8 mouse cellular contexts compared by ENCODE assay signal in genomic region chr1:192791897-192792361, GRCm38 (mm10). TPM values are rescaled to one million over a fixed set of nuclear protein-coding genes. Genes with fewer than 3 reads are reported as not detected.
DNase-seq lines count a peak whose midpoint lies in the region; ATAC-seq and TF ChIP-seq lines count a peak whose summit lies in the region.
"Had no signal": no experiment of that assay in that cellular context is flagged by ENCODE, and none has a peak within 500 bp of the region (broad histone marks: within the 10 kb centered on the region; RNA-seq: fewer than 3 reads in every experiment).

No protein-coding gene starts in this region.

- peak; percentile 63 for ATAC-seq in kidney, embryonic 16.5 days (ENCODE audit: low FRiP score, low TSS enrichment)
- ATAC-seq in forebrain, postnatal 0 days, result peak; percentile 50; the same call in 1 of the 2 replicates
- no peak for ATAC-seq in stomach, embryonic 16.5 days (ENCODE audit: insufficient read depth, low FRiP score)

- H3K4me1 ChIP-seq in kidney, embryonic 16.5 days (ENCODE audit: insufficient read depth, low read length), result peaks cover 24% of the 10 kb centered on the region
- 0 out of 2 replicates have a peak, but pooled peaks cover 7% of the 10 kb centered on the region for H3K4me1 ChIP-seq in forebrain, postnatal 0 days (ENCODE audit: insufficient read depth)
- peaks cover 24% of the 10 kb centered on the region for H3K4me1 ChIP-seq in stomach, embryonic 16.5 days (ENCODE audit: control insufficient read depth, insufficient read depth, low read length)

- H3K9me3 ChIP-seq in kidney, embryonic 16.5 days (ENCODE audit: low read length), result 0 out of 2 replicates have a peak, but pooled peaks cover 4% of the 10 kb centered on the region
- H3K9me3 ChIP-seq in forebrain, postnatal 0 days (ENCODE audit: low read length), result no peaks in the 10 kb centered on the region
- no peaks in the 10 kb centered on the region for H3K9me3 ChIP-seq in stomach, embryonic 16.5 days (replicated peaks; ENCODE audit: control insufficient read depth, low read length)

- 0 out of 2 replicates have a peak overlapping the region, but pooled peaks have one; percentile 15 for H3K9ac ChIP-seq in kidney, embryonic 16.5 days (replicated peaks; ENCODE audit: low read length)
- H3K9ac ChIP-seq in forebrain, postnatal 0 days, result 0 out of 2 replicates have a peak overlapping the region, but pooled peaks have one; percentile 22
- H3K9ac ChIP-seq in stomach, embryonic 16.5 days (ENCODE audit: low read length), result peak overlapping the region; percentile 40
- H3K9ac ChIP-seq: liver, embryonic 14.5 days had no signal

- DNase-seq in kidney, adult 18-20 months, result no peak
- DNase-seq in embryo, embryonic 10.5 days (ENCODE audit: low spot score), result peak; percentile 69
- peak; percentile 26 for DNase-seq in forebrain, postnatal 0 days
- no peak for DNase-seq in adrenal gland, adult 2 months
- no peak for DNase-seq in layer of hippocampus, adult 11-12 months (ENCODE audit: low spot score)

- 0 out of 2 replicates have a peak overlapping the region, but pooled peaks have one; percentile 11 for H3K4me2 ChIP-seq in kidney, embryonic 16.5 days (replicated peaks; ENCODE audit: low read depth, low read length)
- no peak overlapping the region for H3K4me2 ChIP-seq in forebrain, postnatal 0 days (ENCODE audit: low read depth)
- H3K4me2 ChIP-seq in stomach, embryonic 16.5 days (ENCODE audit: low read depth, low read length), result 0 out of 2 replicates have a peak overlapping the region, but pooled peaks have one; percentile 6

- peak overlapping the region; percentile 78 for H3K27ac ChIP-seq in kidney, embryonic 16.5 days (ENCODE audit: low read length)
- peak overlapping the region; percentile 66 for H3K27ac ChIP-seq in forebrain, postnatal 0 days (ENCODE audit: low read depth, low read length)
- peak overlapping the region; percentile 87 for H3K27ac ChIP-seq in stomach, embryonic 16.5 days (ENCODE audit: low read length)
- H3K27ac ChIP-seq: liver, embryonic 14.5 days had no signal

- WGBS in kidney, embryonic 16.5 days, result 6% methylated on average over 7 of the region's 7 CpGs
- 4% methylated on average over 7 of the region's 7 CpGs for whole genome bisulfite sequencing in forebrain, postnatal 0 days
- 8% methylated on average over 7 of the region's 7 CpGs for WGBS in stomach, embryonic 16.5 days

- no peaks in the 10 kb centered on the region for H3K27me3 ChIP-seq in kidney, embryonic 16.5 days (ENCODE audit: insufficient read depth, low read length)
- H3K27me3 ChIP-seq in forebrain, postnatal 0 days (ENCODE audit: insufficient read depth, low read length), result no peaks in the 10 kb centered on the region
- H3K27me3 ChIP-seq in stomach, embryonic 16.5 days (ENCODE audit: control insufficient read depth, insufficient read depth, low read length), result no peaks in the 10 kb centered on the region

- no peak overlapping the region for H3K4me3 ChIP-seq in kidney, embryonic 16.5 days (ENCODE audit: low read length)
- H3K4me3 ChIP-seq in forebrain, postnatal 0 days (ENCODE audit: low read depth, low read length), result no peak overlapping the region
- H3K4me3 ChIP-seq in stomach, embryonic 16.5 days (replicated peaks; ENCODE audit: low read length), result no peak overlapping the region

- no peaks in the 10 kb centered on the region for H3K36me3 ChIP-seq in kidney, embryonic 16.5 days (ENCODE audit: insufficient read depth, low read length)
- H3K36me3 ChIP-seq in forebrain, postnatal 0 days (ENCODE audit: insufficient read depth), result no peaks in the 10 kb centered on the region
- no peaks in the 10 kb centered on the region for H3K36me3 ChIP-seq in stomach, embryonic 16.5 days (ENCODE audit: control insufficient read depth, insufficient read depth, low read length)

- no peak for TF ChIP-seq CTCF in forebrain, postnatal 0 days (IDR thresholded peaks at IDR 0.05; ENCODE audit: low read depth)

RNA-seq across cellular contexts. Expression of gene Hhat, which starts 20.9 kb away (rescaled TPM):
- polyA plus RNA-seq in kidney, embryonic 16.5 days (2015; fragmentation: Nextera tagmentation; extraction: Ambion mirVana), result 17.5 and 17.8 TPM in 2 replicates
- total RNA-seq in forebrain, postnatal 0 days (2014; rRNA removed), result 2.6 and 2.8 TPM in 2 replicates
- 1.8 TPM in 2 replicates for polyA plus RNA-seq in forebrain, postnatal 0 days (2015; fragmentation: Nextera tagmentation; extraction: Ambion mirVana)
- polyA plus RNA-seq in stomach, embryonic 16.5 days (2015; fragmentation: Nextera tagmentation; extraction: Ambion mirVana), result 8.1 and 8.9 TPM in 2 replicates
- total RNA-seq in adrenal gland, adult 2 months (2021), result 1 to 10 TPM; 4.9 to 5.6 TPM
- 12.8 and 15.1 TPM in 2 replicates for polyA plus RNA-seq in adrenal gland, adult 2 months (2012; rRNA removed)

Comparison
In these comparisons a context has a peak if more than half of its experiments do, and no peak if none do; other contexts are left out.
1. DNase-seq: peak in embryo, embryonic 10.5 days (single experiment) and forebrain, postnatal 0 days (single experiment); none in kidney, adult 18-20 months (single experiment), adrenal gland, adult 2 months (single experiment) and layer of hippocampus, adult 11-12 months (single experiment).
2. Peak in every context shown above with its lines, with median percentiles within 50 percentile points of each other: H3K27ac ChIP-seq and H3K9ac ChIP-seq.